Mouse (Mus musculus): ENCODE measurements around the gene Hspd1.
A peak's percentile ranks its signal among the peaks of the same experiment; 100 is the strongest.

The Hspd1 gene

DNA sequence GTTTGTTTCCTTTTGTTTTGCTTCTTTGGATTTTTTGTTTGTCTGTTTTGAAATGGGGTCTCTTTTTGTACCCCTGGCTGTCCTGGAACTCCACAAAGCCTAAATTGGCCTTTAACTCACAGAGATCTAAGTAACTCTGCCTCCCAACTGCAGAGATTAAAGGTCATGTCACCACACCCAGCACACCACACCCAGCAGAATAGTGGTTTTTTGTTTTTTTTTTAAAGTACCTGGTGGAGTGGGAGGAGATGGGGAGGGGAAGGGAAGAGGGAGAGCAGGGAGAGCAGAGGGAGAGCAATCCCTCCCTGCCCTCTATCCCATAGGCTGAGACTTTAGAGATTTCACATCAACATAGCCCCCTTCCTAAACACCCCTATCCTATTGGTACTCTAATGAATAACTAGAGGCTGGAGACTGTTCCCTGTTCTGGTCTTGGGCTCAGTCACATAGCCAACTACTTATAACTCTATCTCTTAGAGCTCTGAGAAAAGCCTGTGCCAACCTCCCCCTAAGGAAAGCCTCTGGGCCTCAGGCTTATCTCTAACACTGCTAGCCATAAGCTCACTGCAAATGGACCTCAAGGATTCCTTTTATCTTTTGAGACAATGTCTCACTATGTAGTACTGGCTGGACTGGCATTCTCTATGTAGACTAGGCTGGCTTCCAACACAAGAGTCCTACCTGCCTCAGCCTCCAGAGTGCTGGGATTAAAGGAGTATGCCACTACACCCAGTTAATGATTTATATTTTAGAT, 56.8 kb downstream of the Hspd1 start:
- no peak for DNase-seq

- no peak for DNase-seq
Measured at GRCm38 (mm10) chr1:55029446-55029845, 58.6 kb downstream of the Hspd1 start.

DNA sequence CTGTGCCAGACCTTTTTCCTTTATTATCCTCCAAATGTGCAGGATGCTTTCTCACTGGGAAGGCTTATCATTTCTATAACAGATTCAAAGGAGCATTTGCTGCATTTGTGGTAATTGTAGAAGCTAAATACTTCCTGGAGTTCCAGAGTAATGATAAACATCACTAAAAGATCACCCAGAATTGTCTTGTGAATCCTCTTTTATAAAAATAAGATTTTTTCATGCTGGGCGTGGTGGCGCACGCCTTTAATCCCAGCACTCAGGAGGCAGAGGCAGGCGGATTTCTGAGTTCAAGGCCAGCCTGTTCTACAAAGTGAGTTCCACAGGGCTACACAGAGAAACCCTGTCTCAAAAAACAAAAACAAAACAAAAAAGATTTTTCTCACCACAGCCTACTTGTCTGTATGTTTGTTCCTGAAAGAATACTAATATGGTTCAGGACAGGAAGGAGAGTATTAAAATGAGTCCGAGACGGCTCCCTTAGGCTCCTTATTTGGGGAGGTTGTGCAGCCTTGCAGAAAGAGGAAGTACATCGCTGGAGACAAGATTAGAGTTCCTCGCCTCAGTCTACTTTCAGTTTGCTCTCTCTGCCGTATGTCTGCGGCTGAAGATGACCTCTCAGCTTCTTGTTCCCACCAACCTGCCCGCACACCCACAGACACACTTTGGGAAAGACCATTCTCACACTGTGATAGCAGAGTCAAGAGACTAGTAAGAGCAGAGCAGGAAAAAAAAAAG, 59.4 kb downstream of the Hspd1 start:
- peak; percentile 67 for DNase-seq

GRCm38 (mm10) chr1:55027966-55028365, 60.1 kb downstream of the Hspd1 start:
- no peak for DNase-seq
